8 mouse cellular contexts compared by ENCODE assay signal in genomic region chr1:72711684-72712083, GRCm38 (mm10). TPM values are rescaled to one million over a fixed set of nuclear protein-coding genes. Genes with fewer than 3 reads are reported as not detected.
DNase-seq lines count a peak whose midpoint lies in the region; ATAC-seq lines count a peak whose summit lies in the region.

No protein-coding gene starts in this region.

- H3K9ac ChIP-seq in kidney, embryonic 16.5 days (replicated peaks; ENCODE audit: low read length): peak overlapping the region; percentile 80
- peak overlapping the region; percentile 90 for H3K9ac ChIP-seq in forebrain, embryonic 15.5 days (replicated peaks)
- peak overlapping the region; percentile 92 for H3K9ac ChIP-seq in liver, embryonic 13.5 days

- 0 out of 2 replicates have a peak, but pooled peaks have one; percentile 16 for ATAC-seq in kidney, embryonic 16.5 days (ENCODE audit: low FRiP score, low TSS enrichment)
- no peak for ATAC-seq in forebrain, embryonic 15.5 days (replicated peaks)
- ATAC-seq in liver, embryonic 13.5 days (ENCODE audit: low read depth): no peak

- H3K4me3 ChIP-seq in kidney, embryonic 16.5 days (ENCODE audit: low read length): peak overlapping the region; percentile 65
- H3K4me3 ChIP-seq in forebrain, embryonic 15.5 days: peak overlapping the region; percentile 82
- peak overlapping the region; percentile 83 for H3K4me3 ChIP-seq in liver, embryonic 13.5 days (replicated peaks)

- no peak for DNase-seq in kidney, adult 11 months
- peak; percentile 60 for DNase-seq in adipocyte (ENCODE audit: low spot score)
- DNase-seq in liver, embryonic 13.5 days: no peak
- peak; percentile 17 for DNase-seq in testis, postnatal 14 days (ENCODE audit: low spot score)
- DNase-seq in right cerebral cortex, adult 18-20 months: no peak
- no peak for DNase-seq in B cell, adult 2 months

- H3K27me3 ChIP-seq in kidney, embryonic 16.5 days (ENCODE audit: insufficient read depth, low read length): no peaks in the 10 kb centered on the region
- no peaks in the 10 kb centered on the region for H3K27me3 ChIP-seq in forebrain, embryonic 15.5 days
- H3K27me3 ChIP-seq in liver, embryonic 13.5 days: no peaks in the 10 kb centered on the region

- peaks cover 30% of the 10 kb centered on the region for H3K36me3 ChIP-seq in kidney, embryonic 16.5 days (ENCODE audit: insufficient read depth, low read length)
- peaks cover 31% of the 10 kb centered on the region for H3K36me3 ChIP-seq in forebrain, embryonic 15.5 days
- H3K36me3 ChIP-seq in liver, embryonic 13.5 days: peaks cover 35% of the 10 kb centered on the region

- H3K9me3 ChIP-seq in kidney, embryonic 16.5 days (ENCODE audit: low read length): no peaks in the 10 kb centered on the region
- no peaks in the 10 kb centered on the region for H3K9me3 ChIP-seq in forebrain, embryonic 15.5 days
- no peaks in the 10 kb centered on the region for H3K9me3 ChIP-seq in liver, embryonic 13.5 days (replicated peaks)

- H3K4me2 ChIP-seq in kidney, embryonic 16.5 days (replicated peaks; ENCODE audit: low read depth, low read length): peak overlapping the region; percentile 69
- H3K4me2 ChIP-seq in forebrain, embryonic 15.5 days (replicated peaks): peak overlapping the region; percentile 66
- H3K4me2 ChIP-seq in liver, embryonic 13.5 days: peak overlapping the region; percentile 69

- H3K27ac ChIP-seq in kidney, embryonic 16.5 days (ENCODE audit: low read length): peak overlapping the region; percentile 95
- H3K27ac ChIP-seq in forebrain, embryonic 15.5 days (replicated peaks): peak overlapping the region; percentile 93
- peak overlapping the region; percentile 91 for H3K27ac ChIP-seq in liver, embryonic 13.5 days

- WGBS in kidney, embryonic 16.5 days: under 1% methylated on average over 17 of the region's 17 CpGs
- WGBS in forebrain, embryonic 15.5 days: under 1% methylated on average over 17 of the region's 17 CpGs
- under 1% methylated on average over 17 of the region's 17 CpGs for WGBS in liver, embryonic 13.5 days (ENCODE audit: insufficient replicate concordance)

- H3K4me1 ChIP-seq in kidney, embryonic 16.5 days (ENCODE audit: insufficient read depth, low read length): peaks cover 19% of the 10 kb centered on the region
- peaks cover 18% of the 10 kb centered on the region for H3K4me1 ChIP-seq in forebrain, embryonic 15.5 days
- peaks cover 31% of the 10 kb centered on the region for H3K4me1 ChIP-seq in liver, embryonic 13.5 days (replicated peaks)

RNA-seq across cellular contexts. Expression of gene Rpl37a, which starts 0.6 kb away (rescaled TPM):
- polyA plus RNA-seq in kidney, embryonic 16.5 days (2015; fragmentation: Nextera tagmentation; extraction: Ambion mirVana): 1,455 and 1,531 TPM in 2 replicates
- 1,140 and 1,234 TPM in 2 replicates for polyA plus RNA-seq in forebrain, embryonic 15.5 days (2015; fragmentation: Nextera tagmentation; extraction: Ambion mirVana)
- polyA plus RNA-seq in liver, embryonic 13.5 days (2015; fragmentation: Nextera tagmentation; extraction: Ambion mirVana): 1,285 and 1,320 TPM in 2 replicates

RNA-seq across cellular contexts. Expression of gene Ankar, which starts 11.3 kb away (rescaled TPM):
- 0.05 TPM in 1 of 2 replicates, not detected in the other for polyA plus RNA-seq in kidney, embryonic 16.5 days (2015; fragmentation: Nextera tagmentation; extraction: Ambion mirVana)
- polyA plus RNA-seq in forebrain, embryonic 15.5 days (2015; fragmentation: Nextera tagmentation; extraction: Ambion mirVana): not detected in 2 replicates
- polyA plus RNA-seq in liver, embryonic 13.5 days (2015; fragmentation: Nextera tagmentation; extraction: Ambion mirVana): not detected in 2 replicates

Comparison
In these comparisons a context has a peak if more than half of its experiments do, and no peak if none do; other contexts are left out.
1. DNase-seq: peak in adipocyte (single experiment) and testis, postnatal 14 days (single experiment); none in kidney, adult 11 months (single experiment), liver, embryonic 13.5 days (single experiment), right cerebral cortex, adult 18-20 months (single experiment) and B cell, adult 2 months (0 of 2).
2. Peak in every context shown above with its lines, with median percentiles within 50 percentile points of each other: H3K27ac ChIP-seq, H3K4me2 ChIP-seq, H3K4me3 ChIP-seq and H3K9ac ChIP-seq.